Mouse (Mus musculus) heart, adult 2 months (tissue): ENCODE measurements at regions not wholly inside any gene's neighbourhood (a gene's known extent, or its start where the extent isn't known, plus 50 kb on each side); places are given as distances from the start of the nearest gene placed in this dataset.

Experiments
- DNase-seq, 2 experiments: peaks; one replicate each; pipeline ENCODE4 v3.0.0; 2021
- H3K27ac ChIP-seq: fragments of 200-600 bp; 2 replicates; pipeline ENCODE4 v1.8.1; 2022
- H3K27me3 ChIP-seq: fragments of 200-500 bp; 2 replicates; pipeline ENCODE4 v1.6.1; 2012; ENCODE audit warnings: mild to moderate bottlenecking, low read length, inconsistent platforms, mixed read lengths; ENCODE audit not compliant: control insufficient read depth, insufficient read depth
- H3K36me3 ChIP-seq: fragments of 200-500 bp; 2 replicates; pipeline ENCODE4 v1.6.1; 2012; ENCODE audit warnings: low read length, inconsistent platforms; ENCODE audit not compliant: control insufficient read depth, insufficient read depth
- H3K4me1 ChIP-seq: fragments of 200-500 bp; 2 replicates; pipeline ENCODE4 v1.6.1; 2011; ENCODE audit warnings: low read length; ENCODE audit not compliant: control insufficient read depth, insufficient read depth
- H3K4me3 ChIP-seq: fragments of 200-600 bp; 2 replicates; pipeline ENCODE4 v1.8.1; 2022
- H3K79me2 ChIP-seq: fragments of 200-500 bp; replicated peaks from 2 replicates; pipeline ENCODE4 v1.6.1; 2012; ENCODE audit warnings: mild to moderate bottlenecking, inconsistent platforms, low read length, moderate library complexity, mixed read lengths; ENCODE audit not compliant: control insufficient read depth, insufficient read depth
- H3K9ac ChIP-seq: fragments of 200-500 bp; 2 replicates; pipeline ENCODE4 v1.6.1; 2012; ENCODE audit warnings: low read depth, mild to moderate bottlenecking, control low read depth, inconsistent platforms, low read length, mixed read lengths
- CTCF ChIP-seq: fragments of 200-600 bp; IDR thresholded peaks from 2 replicates; pipeline ENCODE4 v1.8.1; 2022; ENCODE audit warnings: antibody characterized with exemption, mild to moderate bottlenecking, moderate library complexity
- EP300 ChIP-seq: fragments of 200-500 bp; IDR thresholded peaks from 2 replicates; pipeline ENCODE4 v1.6.1; 2011; ENCODE audit warnings: low read depth, low read length, control low read depth; ENCODE audit not compliant: insufficient read depth
- POLR2A ChIP-seq: fragments of 200-500 bp; IDR thresholded peaks from 2 replicates; pipeline ENCODE4 v1.6.1; 2011; ENCODE audit warnings: mild to moderate bottlenecking, low read depth, low read length, control low read depth; ENCODE audit not compliant: insufficient read depth
- WGBS: fragments of 180-500 bp; shearing (Covaris S2); methylation state at CpG from one replicate; pipeline ENCODE4 v1.1.7; 2018; 5-methylcytosine and 5-hydroxymethylcytosine counted together
- intact Hi-C: fragments of 180-260 bp; cut with DNase I; formaldehyde crosslinking; loops from one replicate; pipeline ENCODE4 v1.15.1; 2025

DNA sequence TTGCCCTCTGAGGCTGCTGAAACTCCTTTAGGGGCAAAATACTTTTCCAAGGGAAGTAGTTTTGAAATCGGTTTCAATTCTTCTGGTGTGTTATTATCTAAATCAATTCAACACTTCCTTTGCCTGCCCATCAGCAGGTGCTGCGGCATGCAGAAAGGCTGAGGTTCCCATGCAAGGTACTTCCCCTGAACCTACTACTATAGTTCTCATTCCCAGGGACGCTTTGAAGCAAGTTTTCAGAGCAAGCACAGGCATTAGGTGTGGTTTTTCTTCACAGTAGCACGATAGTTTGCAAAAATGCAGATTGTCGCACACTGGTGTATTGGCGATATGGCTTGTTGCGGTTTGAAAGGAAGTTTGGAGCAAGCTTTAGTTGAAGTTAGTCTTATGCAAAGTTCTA lies 183.5 kb upstream of the Erbb4 start:
- H3K27ac ChIP-seq, result no peak overlapping the region

DNA sequence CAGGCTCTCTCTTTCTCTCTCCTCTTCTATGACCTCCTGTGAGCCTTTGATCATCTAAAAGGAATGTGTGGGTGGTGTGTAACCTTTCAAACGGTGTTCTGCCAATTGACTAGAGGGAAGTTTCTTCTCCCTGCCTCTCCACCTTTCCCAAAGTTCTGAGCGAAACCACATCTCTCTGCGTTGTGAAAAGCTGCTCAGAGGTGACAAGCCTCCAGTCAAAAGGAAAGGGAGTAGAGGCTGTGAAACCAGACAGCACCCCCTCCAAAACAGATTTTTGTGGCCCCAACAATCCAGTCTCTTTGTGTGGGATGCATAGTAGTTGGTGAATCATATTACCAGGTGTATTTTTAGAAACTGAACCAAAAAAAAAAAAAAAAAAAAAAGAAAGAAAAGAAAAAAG lies 178.5 kb upstream of the Erbb4 start:
- intact Hi-C loops, result no loop called here
- WGBS, result 36% methylated on average over 3 of the region's 3 CpGs

More for the DNA sequence above, 183.5 kb upstream of the Erbb4 start:
- no peaks in the 10 kb centered on the region for H3K4me1 ChIP-seq
- TF ChIP-seq CTCF (no peak), POLR2A (no peak), EP300 (no peak)
- 71% methylated on average over 7 of the region's 7 CpGs for WGBS
- intact Hi-C loops, result loop anchor here (1.0 kb wide), 1 partner anchor 15 kb away; no protein-coding TSS in a partner anchor
- H3K9ac ChIP-seq, result no peak overlapping the region
- no peaks in the 10 kb centered on the region for H3K36me3 ChIP-seq
- no peak overlapping the region for H3K4me3 ChIP-seq
- no peaks in the 10 kb centered on the region for H3K27me3 ChIP-seq
- no peak for DNase-seq
- no peaks in the 10 kb centered on the region for H3K79me2 ChIP-seq

DNA sequence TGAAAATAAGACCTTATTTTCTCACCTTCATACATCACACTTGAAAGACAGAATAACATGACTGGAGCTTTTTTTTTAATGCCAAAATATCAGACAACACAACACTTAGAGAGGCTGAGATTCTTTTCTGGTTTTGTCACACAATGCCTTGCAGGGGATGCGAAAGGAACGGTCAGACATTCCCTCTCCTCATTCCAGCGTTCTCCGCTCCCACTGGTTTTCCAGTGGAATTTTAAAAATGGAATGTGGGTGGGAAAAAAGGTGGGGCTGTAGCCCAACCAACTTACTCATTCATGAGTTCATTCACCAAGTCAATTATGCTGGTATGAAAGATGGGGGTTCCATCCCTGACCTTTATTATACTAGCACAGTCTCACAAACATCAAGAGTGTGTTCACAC lies 169.6 kb upstream of the Erbb4 start:
- DNase-seq, result no peak
- Histone ChIP-seq H3K4me1 (no peaks in the 10 kb centered on the region), H3K9ac (no peak overlapping the region), H3K36me3 (no peaks in the 10 kb centered on the region), H3K4me3 (no peak overlapping the region), H3K79me2 (no peaks in the 10 kb centered on the region), H3K27ac (no peak overlapping the region), H3K27me3 (no peaks in the 10 kb centered on the region)
- intact Hi-C loops, result no loop called here
- TF ChIP-seq POLR2A (no peak), CTCF (no peak), EP300 (no peak)
- WGBS, result 64% methylated on average over 4 of the region's 4 CpGs

More for the DNA sequence above, 178.5 kb upstream of the Erbb4 start:
- Histone ChIP-seq H3K4me3 (no peak overlapping the region), H3K27me3 (no peaks in the 10 kb centered on the region), H3K27ac (no peak overlapping the region), H3K79me2 (no peaks in the 10 kb centered on the region), H3K4me1 (no peaks in the 10 kb centered on the region), H3K9ac (no peak overlapping the region), H3K36me3 (no peaks in the 10 kb centered on the region)
- no peak for TF ChIP-seq CTCF
- no peak for TF ChIP-seq POLR2A
- no peak for TF ChIP-seq EP300
- DNase-seq, result no peak

DNA sequence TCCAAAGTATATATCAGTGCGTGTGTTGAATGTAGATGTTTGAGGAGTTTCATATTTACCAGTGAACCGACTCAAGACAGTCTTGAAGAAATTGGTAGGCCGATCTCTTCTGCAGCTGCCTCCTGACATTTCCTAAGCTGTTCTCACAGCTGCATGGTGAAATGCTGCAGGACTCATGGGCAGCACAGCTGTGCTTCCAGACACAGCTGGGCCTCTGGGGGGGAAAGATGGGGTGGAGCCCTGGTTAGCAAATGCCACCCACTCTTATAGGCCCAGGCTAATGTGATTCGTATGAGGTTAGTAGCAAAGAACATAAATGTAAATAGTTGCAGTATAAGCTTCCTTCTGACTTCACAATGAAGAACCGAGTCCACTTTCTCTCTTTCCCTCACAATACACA lies 139.8 kb upstream of the Erbb4 start:
- no peaks in the 10 kb centered on the region for H3K79me2 ChIP-seq
- no peak overlapping the region for H3K4me3 ChIP-seq
- no peaks in the 10 kb centered on the region for H3K4me1 ChIP-seq
- WGBS, result 80% methylated on average over 5 of the region's 5 CpGs
- H3K9ac ChIP-seq, result no peak overlapping the region
- no peaks in the 10 kb centered on the region for H3K36me3 ChIP-seq
- intact Hi-C loops, result no loop called here
- no peak for TF ChIP-seq POLR2A
- no peak for TF ChIP-seq CTCF
- no peak for TF ChIP-seq EP300
- no peak overlapping the region for H3K27ac ChIP-seq
- no peaks in the 10 kb centered on the region for H3K27me3 ChIP-seq
- no peak for DNase-seq

DNA sequence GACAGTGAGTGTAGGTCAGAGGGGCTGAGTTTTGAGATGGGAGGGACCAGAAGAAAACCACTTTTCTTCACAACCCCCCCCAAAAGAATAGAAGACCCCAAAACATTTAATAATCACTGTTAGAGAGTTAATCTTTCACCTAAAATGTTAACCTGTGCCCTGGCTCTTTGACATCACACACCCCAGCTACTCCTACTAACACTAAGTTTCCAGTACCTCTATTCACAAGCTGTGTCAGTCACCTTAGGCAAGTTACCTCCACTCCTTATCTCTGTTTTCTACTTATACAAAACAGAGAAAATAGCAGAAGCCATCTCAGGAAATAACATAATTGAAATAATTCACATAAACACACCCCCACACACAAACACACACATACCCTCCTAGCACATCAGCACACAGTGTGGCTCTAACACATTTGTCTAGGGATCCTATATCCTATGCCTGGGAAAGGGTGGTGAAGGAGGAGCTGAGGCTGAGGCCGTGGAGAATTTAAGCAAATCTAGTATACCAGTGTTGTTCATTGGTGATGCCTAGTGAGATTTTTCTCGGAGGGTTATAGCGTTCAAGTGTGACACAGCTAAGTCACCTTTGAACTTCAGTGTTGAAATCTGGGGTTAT lies 134.5 kb upstream of the Erbb4 start:
- no peak overlapping the region for H3K4me3 ChIP-seq
- intact Hi-C loops, result loop anchor here (5.0 kb wide), 2 partner anchors 445 to 535 kb away; partner anchors contain the start of gene Ikzf2

DNA sequence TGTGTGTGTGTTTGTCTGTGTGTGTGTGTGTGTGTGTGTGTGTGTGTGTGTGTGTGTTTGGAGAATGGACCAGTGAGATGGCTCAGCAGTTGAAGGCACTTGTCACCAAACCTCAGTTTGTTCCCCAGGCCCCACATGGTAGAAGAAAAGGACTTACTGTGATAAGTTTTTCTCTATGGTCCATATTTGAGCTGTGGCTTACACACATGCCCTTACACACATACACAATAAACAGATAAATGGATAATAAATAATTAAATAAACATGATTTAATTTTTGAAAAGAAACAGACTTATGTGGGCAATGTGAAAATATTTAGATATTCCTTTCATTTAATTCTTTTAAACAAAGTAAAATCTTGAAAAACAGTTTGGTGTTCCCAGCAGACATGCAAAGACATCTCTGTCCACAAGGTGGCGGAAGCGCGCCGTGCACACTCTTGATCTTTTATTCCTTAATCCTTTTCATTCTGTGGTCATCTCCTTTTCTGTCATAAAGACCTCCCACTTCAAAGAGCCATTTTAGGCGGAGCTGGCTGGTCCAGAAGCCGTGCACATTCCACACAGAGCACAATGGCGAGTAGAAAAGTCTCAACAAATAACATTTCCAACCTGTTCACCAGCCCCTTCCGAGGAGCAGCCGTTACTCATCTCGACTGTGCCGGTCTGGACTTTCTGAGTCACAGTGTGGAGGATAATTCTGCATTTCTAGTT lies 133.8 kb upstream of the Erbb4 start:
- Histone ChIP-seq H3K36me3 (no peaks in the 10 kb centered on the region), H3K27ac (no peak overlapping the region), H3K4me1 (no peaks in the 10 kb centered on the region), H3K79me2 (no peaks in the 10 kb centered on the region), H3K9ac (no peak overlapping the region), H3K27me3 (no peaks in the 10 kb centered on the region), H3K4me3 (no peak overlapping the region)
- 20% methylated on average over 11 of the region's 11 CpGs for WGBS
- TF ChIP-seq EP300 (0 out of 2 replicates have a peak, but pooled peaks have one; percentile 21), POLR2A (no peak), CTCF (peak; percentile 94)
- DNase-seq, result peak; percentile 20 to 48
- intact Hi-C loops, result loop anchor here (5.0 kb wide), 2 partner anchors 446 to 536 kb away; partner anchors contain the start of gene Ikzf2

More for the DNA sequence above, 134.5 kb upstream of the Erbb4 start:
- H3K27ac ChIP-seq, result no peak overlapping the region
- no peaks in the 10 kb centered on the region for H3K79me2 ChIP-seq
- no peaks in the 10 kb centered on the region for H3K4me1 ChIP-seq
- no peaks in the 10 kb centered on the region for H3K27me3 ChIP-seq
- no peaks in the 10 kb centered on the region for H3K36me3 ChIP-seq
- TF ChIP-seq POLR2A (no peak), CTCF (no peak), EP300 (no peak)
- DNase-seq, result no peak
- 53% methylated on average over 3 of the region's 3 CpGs for WGBS
- no peak overlapping the region for H3K9ac ChIP-seq
